Mouse (Mus musculus) cerebellum, postnatal 14 days (tissue): ENCODE results near the gene Scaper.

ENCODE experiments used
- DNase-seq, 2 experiments: peaks; one replicate each; pipeline ENCODE4 v3.0.0; 2021; ENCODE audit warnings: mixed read lengths in 2 of 2

The Scaper gene

DNA sequence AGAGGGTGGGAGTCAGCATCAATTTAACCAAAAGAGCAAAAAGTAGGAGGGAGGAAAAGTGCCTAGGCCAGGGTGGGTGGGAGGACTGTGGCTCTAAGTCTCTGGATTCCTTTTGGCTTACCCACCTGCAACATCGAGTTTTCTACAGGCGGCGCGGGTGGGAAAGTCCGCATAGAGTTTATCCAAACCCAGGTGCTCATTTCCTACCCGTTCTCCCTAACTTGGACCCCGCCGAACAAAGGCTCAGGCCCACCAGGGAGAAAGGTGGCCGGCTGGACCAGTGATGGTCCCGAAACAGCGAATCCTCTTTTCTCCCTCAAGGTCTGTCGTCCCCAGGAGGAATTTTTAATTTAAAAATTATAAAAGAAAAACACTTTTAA, 397.5 kb downstream of the Scaper start:
- DNase-seq: peak in 1 of 2 experiments; percentile 32

DNA sequence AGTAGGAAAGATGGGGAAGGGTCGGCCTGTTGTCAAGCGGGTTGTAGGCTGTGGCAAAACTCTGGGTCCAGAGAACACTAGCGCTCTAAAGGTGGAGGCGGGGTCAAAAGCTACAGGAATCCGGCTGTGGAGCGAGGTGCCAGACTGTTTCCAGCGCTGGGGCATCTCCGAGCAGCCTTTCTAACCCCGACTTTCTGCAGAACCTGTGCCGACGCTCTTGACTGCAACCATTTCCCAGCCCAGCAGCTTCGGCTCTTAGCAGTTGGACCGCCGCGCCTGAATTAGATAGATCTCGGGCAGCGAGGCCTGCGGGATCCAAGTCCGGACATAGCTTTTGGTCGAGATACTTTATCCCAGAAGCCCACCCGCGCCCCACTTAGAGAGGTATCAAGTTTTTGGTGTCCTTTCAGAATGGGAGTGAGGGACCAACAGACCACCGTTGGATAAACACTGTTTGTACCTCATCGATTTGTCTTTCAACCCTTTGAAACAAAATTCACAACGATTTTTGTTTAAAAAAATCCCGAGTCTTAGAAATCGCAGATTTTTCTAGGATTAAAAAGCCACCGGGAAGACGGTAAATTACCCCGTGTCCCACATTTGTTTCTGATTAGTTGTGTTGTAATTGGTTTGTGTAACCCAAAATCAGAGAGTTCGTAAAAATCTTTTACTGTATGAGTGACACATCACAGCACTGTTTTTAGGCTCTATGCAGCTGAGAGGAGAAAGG, 398.1 kb downstream of the Scaper start:
- DNase-seq: peak; percentile 36 to 45

DNA sequence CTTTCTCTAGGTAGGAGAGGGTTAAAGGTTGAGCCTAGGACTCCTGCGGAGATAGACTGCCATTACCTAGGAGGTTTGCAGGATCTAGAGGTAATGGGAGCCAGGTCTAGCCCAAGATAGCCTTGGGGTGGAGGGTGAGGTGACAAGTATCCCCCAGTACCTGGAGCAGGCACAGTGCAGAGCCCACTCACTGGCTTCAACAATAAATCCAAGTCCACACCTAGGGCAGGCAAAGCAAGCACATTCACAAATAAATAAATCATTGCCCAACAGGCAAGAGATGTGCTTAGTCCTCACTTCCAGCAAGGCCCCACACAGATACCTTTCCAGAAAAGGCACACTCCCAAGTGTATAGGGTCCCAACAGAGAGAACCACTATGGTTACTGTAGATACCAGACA, 398.9 kb downstream of the Scaper start:
- no peak for DNase-seq

DNA sequence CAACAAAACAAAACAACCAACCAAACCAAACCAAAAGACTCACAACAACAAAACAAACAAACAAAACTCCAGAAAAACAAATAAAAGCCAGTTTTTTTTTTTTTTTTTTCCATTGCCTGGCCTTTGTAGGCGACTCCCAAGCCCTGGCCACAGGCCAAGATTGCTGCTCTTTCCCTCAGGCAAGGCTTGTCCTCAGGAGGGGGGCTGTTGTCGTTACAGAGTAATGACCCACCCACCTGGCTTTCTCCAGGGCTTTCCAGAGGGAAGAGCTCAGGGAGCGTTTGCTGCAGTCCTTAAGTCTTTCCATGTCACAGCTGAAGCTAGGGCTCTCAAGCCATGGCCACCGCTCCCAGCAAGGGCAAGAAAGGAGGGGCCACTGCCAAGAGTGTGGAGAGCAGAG, 399.5 kb downstream of the Scaper start, which contains the start of gene Isl2:
Isl2 (plus strand) TSS at position 296 of the 400 bp plus-strand sequence.
- DNase-seq: peak; percentile 26 to 45

DNA sequence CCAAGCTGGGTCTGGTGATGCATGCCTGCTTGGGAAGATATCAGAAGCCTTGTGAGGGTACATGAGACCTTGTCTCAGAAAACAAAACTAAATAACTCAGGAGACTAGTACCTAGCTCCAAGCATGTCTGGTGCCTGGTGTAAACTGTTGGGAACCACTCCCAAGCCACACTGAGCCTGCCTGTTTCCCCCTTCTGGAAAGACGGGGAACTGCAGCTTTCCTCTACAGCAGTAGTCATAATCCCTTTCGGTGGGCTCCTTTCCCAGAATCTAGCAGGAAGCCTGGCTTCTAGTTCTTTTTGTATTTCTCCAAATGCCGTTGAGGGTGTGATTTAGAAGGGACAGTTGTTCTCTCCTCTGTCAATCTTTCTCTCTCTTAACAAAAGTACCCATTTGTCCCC, 402.0 kb downstream of the Scaper start:
- peak; percentile 84 to 93 for DNase-seq

DNA sequence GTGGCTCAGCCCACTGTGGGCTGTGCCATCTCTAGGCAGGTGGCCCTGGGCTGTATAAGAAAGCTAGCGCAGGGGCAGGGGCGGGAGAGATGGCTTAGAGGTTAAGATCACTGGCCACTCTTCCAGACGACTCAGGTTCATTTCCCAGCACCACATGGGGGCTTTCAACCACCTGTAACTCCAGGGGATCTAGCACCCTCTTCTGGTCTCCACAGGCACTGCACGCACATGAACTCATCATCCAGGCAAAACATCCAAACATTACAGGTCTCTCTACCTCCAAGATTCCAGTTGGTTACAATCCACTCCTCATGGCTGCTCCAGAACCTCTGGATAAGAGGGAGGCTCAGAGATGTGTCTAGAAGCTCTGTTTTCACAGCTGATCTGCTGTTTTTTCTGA, 412.2 kb downstream of the Scaper start:
- DNase-seq: peak in 1 of 2 experiments; percentile 41

DNA sequence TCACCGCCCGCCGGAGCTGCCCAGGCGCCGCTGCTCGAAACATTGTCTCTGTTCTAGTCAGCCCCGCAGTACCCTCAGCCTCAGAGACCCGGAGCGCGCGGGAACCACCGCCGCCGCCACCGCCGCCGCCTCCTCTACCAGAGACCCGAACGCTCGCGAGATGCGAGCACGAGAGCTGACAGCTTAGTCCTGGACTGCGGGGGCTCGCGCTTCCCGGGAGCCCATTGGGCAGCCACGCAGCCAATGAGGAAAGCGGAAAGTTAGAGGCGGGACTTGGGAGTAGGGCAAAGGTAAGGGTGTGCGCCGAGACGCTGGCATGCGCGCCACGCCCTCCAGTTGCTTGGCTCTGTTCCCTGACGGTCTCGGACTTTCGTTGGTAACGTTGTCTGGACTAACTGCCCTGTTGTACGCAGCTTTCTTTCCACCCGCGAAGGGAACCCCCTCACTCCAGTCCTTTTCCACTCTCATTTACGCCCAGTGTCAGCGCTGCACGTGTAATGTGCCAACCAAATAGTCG, 425.8 kb downstream of the Scaper start, which contains the start of gene Etfa:
Etfa (minus strand) TSS at position 217 of the 517 bp plus-strand sequence.
- DNase-seq: peak; percentile 93 to 95

DNA sequence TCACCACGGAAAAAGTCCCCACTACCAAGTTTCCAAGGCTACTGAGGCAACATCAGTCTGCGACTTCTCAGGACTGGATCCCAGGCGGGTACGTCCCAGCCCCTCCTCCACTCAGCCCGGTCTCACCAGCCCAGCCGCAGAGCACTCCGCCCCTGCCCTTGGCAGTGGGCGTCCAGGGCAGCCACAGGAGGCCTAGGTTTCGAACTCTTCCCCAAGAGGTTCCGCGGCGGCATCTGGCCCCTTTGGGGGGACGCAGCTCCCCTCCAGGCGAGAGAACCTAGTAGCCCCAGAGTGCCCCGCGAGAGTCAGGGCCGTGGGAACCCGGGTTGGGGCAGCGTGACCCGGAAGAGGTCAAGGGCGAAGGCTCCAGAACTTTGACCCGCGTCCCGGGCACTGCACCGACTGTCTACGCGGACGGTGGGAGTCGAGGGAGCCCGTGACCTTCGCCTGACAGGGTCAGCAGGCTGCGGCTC, 426.4 kb downstream of the Scaper start:
- no peak for DNase-seq

DNA sequence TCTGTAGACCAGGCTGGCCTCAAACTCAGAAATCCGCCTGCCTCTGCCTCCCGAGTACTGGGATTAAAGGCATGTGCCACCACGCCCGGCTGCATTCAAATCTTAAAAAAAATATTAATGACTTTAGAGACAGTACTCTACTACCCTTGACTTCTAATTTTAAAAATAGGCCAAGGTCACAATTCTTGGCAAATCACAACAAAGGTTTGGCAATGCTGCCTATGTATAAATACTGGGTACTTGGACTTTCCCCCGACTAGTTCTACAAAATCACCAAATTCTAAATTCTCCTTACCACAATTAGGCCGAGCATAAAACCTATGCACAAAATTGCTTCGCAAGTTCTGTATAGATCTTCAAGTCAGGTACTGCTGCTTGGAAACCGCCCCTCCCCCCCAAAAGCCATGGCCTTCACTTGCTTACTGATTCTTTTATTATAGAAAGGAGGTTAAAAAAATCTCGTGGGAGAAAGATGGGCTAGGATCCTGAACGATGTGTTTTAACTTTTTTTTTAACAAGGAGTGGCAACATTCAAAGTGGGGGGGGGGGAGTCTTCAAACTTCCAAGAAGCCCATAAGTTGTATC, 427.2 kb downstream of the Scaper start:
- DNase-seq: peak; percentile 16 to 17

DNA sequence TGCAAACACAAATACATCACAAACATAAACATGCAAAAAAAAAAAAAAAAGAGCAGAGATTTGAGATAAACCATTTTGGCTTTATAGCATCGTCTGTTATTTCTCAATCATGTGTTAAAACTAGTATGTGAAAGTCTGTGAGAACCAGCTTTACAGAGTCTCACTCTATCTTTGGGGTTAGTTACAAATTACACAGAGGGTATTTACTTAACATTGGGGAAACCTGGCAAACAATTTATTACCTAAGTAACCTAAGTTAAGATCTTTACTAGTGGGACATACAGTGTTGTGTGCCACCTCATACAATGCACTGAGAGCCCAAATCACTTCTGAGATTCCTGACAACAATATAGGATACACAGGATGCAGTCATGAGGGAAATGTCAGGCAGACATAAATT, 428.2 kb downstream of the Scaper start:
- DNase-seq: no peak

DNA sequence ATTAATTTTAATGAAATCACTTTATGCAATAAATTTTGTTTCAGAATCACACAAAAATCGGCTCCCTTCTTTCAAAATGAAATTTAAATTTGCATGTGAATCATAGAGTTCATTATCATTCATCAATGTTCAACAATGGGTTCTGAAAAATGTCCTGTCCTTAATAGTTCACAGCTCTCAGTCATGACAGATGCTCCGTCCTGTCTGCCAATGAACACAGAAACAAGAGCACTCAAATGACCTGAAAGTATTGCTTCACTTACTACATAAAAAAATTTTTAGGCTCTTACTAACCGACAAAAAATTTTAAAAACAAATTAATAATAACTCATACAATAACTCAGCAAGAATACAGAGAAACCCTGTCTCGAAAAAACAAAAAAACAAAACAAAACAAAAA, 429.2 kb downstream of the Scaper start:
- no peak for DNase-seq

DNA sequence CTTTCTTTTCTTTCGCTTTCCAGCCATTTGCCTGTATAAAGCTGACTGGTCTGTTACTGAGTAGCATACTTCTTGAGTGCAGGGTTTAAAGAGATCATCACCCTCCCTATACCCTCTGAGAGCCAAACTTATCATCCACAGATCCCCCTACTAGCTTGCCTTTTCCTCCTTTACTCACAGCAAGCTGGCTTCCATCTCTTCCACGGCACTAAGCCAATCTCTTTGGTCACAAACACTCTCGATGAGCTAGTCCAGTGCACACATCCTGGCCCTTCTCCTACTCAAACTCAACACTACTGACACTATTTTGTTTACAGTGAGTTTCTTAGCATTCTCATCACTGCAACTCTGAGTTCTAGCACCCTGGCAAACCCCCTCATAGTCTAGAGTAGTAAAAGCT, 430.0 kb downstream of the Scaper start:
- no peak for DNase-seq
